Mouse (Mus musculus) testis, adult 2 months (tissue): ENCODE results near the gene Cct5.

Experiments
- CTCF ChIP-seq: fragments of 200-500 bp; IDR thresholded peaks from 2 replicates; pipeline ENCODE4 v1.5.1; 2012; ENCODE audit warnings: low read depth, mild to moderate bottlenecking, inconsistent platforms, low read length, moderate library complexity; ENCODE audit not compliant: control insufficient read depth, insufficient read depth, insufficient replicate concordance
- POLR2A ChIP-seq: fragments of 200-500 bp; IDR thresholded peaks from 2 replicates; pipeline ENCODE4 v1.6.1; 2012; ENCODE audit warnings: low read depth, mild to moderate bottlenecking, inconsistent platforms, low read length, moderate library complexity; ENCODE audit not compliant: control insufficient read depth

GRCm38 (mm10) chr15:31588989-31589640, 12.5 kb downstream of the Cct5 start:
- TF ChIP-seq CTCF (no peak), POLR2A (no peak)
